Mouse (Mus musculus): ENCODE measurements around the gene Vopp1.

Gene Vopp1

GRCm38 (mm10) chr6:57702743-57703499, 122.0 kb downstream of the Vopp1 start:
- peak; percentile 97 for DNase-seq (ENCODE audit: low spot score in 2 of 2)

- DNase-seq (ENCODE audit: low spot score in 2 of 2), result peak in 1 of 2 experiments; percentile 60
Measured at GRCm38 (mm10) chr6:57702376-57702742, 122.6 kb downstream of the Vopp1 start, which contains the start of gene Lancl2. Lancl2 (plus strand) TSS chr6:57702540.

- DNase-seq (ENCODE audit: low spot score in 2 of 2), result no peak
Measured at GRCm38 (mm10) chr6:57701686-57702085, 123.3 kb downstream of the Vopp1 start.

- no peak for DNase-seq (ENCODE audit: low spot score in 2 of 2)
Measured at GRCm38 (mm10) chr6:57693116-57693515, 131.8 kb downstream of the Vopp1 start.

- peak; percentile 76 to 88 for DNase-seq (ENCODE audit: low spot score in 2 of 2)
Measured at GRCm38 (mm10) chr6:57691467-57692261, 133.3 kb downstream of the Vopp1 start, which contains the start of gene Pyurf. Pyurf (minus strand) TSS chr6:57692078.

- DNase-seq (ENCODE audit: low spot score in 2 of 2), result peak in 1 of 2 experiments; percentile 32
Measured at GRCm38 (mm10) chr6:57684156-57684555, 140.8 kb downstream of the Vopp1 start.
